Mouse (Mus musculus): ENCODE results near the gene Strbp.
"Not testable (repeated sequence)": the region's sequence is repeated elsewhere in the genome, so short reads cannot be mapped to it uniquely, and the experiment has no call there.

Strbp gene

GRCm38 (mm10) chr2:37519286-37519640 lies 184.4 kb downstream of the Strbp start:
- DNase-seq: no peak

GRCm38 (mm10) chr2:37518561-37519285 lies 184.9 kb downstream of the Strbp start:
- no peak for DNase-seq

- DNase-seq: peak; percentile 26 to 38
These were observed 186.7 kb downstream of the Strbp start for GRCm38 (mm10) chr2:37516922-37517462.

GRCm38 (mm10) chr2:37516030-37516710 lies 187.5 kb downstream of the Strbp start, which contains the start of gene Gpr21:
Gene Gpr21, plus strand, starts transcription at chr2:37516332.
- peak; percentile 4 to 13 for DNase-seq

- DNase-seq: no peak
These were observed 192.3 kb downstream of the Strbp start for GRCm38 (mm10) chr2:37511134-37511901.

GRCm38 (mm10) chr2:37505856-37506255 lies 197.8 kb downstream of the Strbp start:
- DNase-seq: not testable (repeated sequence)

DNA sequence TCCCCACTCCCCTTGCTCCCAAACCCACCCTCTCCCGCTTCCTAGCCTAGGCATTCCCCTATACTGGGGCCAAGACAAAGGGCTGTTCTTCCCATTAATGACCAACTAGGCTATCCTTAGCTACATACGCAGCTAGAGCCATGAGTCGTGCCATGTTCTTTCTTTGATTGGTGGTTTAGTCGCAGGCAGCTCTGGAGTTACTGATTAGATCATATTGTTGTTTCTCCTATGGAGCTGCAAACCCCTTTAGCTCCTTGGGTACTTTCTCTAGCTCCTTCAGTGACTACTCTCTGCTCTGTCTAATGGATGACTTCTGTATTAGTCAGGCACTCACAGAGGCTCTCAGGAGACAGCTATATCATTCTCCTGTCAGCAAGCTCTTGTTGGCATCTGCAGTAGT lies 206.3 kb downstream of the Strbp start:
- no peak for DNase-seq

GRCm38 (mm10) chr2:37488956-37489355 lies 214.7 kb downstream of the Strbp start:
- no peak for DNase-seq

- DNase-seq: no peak
These were observed 217.3 kb downstream of the Strbp start for GRCm38 (mm10) chr2:37486408-37486807.

GRCm38 (mm10) chr2:37485370-37485769 lies 218.3 kb downstream of the Strbp start:
- peak; percentile 34 to 44 for DNase-seq

DNA sequence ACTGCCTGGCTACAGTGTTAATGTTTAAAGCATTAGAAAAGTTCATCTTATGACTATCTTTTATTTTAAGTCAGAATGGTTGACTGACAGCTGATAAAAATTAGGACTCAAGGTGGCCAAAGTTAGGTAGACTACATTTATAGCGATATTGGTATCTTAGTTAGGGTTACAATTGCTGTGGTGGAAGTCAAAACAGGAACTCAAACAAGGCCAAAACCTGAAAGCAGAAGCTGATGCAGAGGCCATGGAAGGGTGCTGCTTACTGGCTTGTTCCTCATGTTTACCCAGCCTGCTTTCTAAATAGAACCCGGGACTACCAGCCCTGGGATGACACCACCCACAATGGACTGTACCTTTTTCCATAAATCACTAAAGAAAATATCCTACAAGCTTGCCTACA lies 219.5 kb downstream of the Strbp start:
- no peak for DNase-seq

DNA sequence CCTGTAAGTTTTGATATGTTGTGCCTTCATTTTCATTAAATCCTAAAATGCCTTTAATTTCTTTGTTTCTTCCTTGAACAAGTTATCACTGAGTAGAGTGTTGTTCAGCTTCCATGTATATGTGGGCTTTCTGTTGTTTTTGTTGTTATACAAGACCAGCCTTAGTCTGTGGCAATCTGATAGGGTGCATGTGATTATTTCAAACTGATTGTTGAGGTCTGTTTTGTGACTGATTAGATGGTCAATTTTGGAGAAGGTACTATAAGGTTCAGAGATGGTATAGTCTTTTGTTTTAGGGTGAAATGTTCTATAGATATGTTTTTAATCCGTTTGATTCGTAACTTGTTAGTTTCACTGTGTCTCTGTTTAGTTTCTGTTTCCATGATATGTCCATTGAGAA lies 223.6 kb downstream of the Strbp start:
- DNase-seq: no peak

GRCm38 (mm10) chr2:37479559-37479958 lies 224.1 kb downstream of the Strbp start:
- DNase-seq: no peak

DNA sequence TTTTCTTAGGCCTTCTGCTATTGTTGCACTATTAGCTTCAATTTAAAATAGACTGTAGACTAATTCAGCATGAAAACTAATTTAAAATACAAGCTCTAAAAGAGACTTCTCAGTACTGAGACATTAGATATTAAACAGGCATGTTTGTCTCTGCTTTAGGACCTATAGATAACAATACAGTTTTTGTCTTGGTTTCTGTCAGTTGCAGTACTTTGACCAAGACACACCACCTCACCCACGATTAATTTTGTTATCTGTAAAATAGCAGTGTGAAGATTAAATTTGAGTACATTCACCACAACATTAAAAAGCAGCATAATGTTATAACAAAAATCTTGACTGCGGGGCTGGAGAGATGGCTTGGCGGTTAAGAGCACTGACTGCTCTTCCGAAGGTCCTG lies 237.4 kb downstream of the Strbp start:
- no peak for DNase-seq

- no peak for DNase-seq
These were observed 243.0 kb downstream of the Strbp start for GRCm38 (mm10) chr2:37460707-37461106.

GRCm38 (mm10) chr2:37452376-37452760 lies 251.3 kb downstream of the Strbp start:
- DNase-seq: no peak

- peak; percentile 94 to 97 for DNase-seq
These were observed 251.8 kb downstream of the Strbp start for GRCm38 (mm10) chr2:37451667-37452375.

DNA sequence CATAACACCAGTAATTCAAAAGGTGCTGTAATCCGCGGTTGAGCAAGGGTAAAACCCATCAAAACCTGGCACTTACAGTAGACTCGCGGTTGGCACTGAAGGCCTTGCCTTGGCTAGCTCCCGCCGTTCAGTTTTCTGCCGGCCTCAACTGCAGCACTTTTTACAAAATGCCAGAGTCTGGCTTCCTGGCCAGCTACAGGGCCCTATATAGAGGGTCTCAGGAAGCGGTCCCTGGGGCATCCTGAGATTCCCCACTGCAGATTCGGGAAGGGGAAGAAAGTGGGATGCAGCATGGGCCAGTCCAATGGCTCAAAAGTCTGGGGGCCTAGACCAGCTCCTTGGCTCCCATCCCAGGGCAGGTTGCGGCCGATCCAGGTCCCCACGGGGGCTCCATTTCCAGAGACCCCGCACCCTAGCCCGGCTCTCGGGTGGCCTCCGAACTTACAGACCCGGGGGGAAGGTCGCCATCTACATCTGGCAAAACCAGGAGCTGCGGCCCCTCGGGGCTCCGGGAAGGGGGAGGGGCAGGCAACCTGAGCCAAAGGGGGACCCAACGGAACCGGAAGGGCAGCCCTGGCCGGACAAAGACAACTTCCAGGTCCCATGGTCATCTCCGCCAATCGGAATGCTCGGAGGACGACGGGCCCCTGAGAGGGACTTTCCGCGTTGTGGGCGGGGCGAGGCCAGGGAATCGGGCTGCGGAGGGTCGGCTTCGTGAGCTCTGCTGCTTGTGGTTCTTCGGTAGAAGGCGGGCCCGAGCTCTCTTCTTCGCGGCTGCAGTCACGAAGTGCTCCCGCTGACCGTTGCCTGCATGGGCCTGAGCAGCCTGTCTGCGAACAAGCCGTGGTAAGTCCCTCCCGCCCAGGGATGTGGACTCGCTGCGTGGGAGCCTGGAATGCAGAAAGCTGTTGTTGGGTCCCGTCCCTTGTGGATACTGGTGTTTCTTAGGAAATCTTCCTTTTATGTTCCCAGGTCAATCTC lies 260.8 kb downstream of the Strbp start, which contains the start of the genes Zbtb26, Zbtb6 and Rabgap1:
TSS of gene Zbtb26 (minus strand) at position 525 of the 981 bp plus-strand sequence.
TSS of gene Zbtb6 (minus strand) at position 561 of the 981 bp plus-strand sequence.
TSS of gene Rabgap1 (plus strand) at position 669 of the 981 bp plus-strand sequence.
- peak; percentile 97 to 98 for DNase-seq

Data from kidney, postnatal 4 days (tissue).